Mouse (Mus musculus) lung, adult 18-20 months (tissue): ENCODE data around the gene Catip.

ENCODE experiments used
- DNase-seq, 2 experiments: peaks; one replicate each; pipeline ENCODE4 v3.0.0; 2022; ENCODE audit warnings: mixed read lengths in 2 of 2

Gene Catip

GRCm38 (mm10) chr1:74343161-74343560 is 18.7 kb upstream of the Catip start:
- DNase-seq: no peak

GRCm38 (mm10) chr1:74344163-74344916 is 17.6 kb upstream of the Catip start:
- DNase-seq: no peak

GRCm38 (mm10) chr1:74351185-74351769 is 10.6 kb upstream of the Catip start:
- no peak for DNase-seq

GRCm38 (mm10) chr1:74352532-74353096 is 9.3 kb upstream of the Catip start:
- DNase-seq: peak in 1 of 2 experiments; percentile 53

GRCm38 (mm10) chr1:74353453-74354229 is 8.3 kb upstream of the Catip start:
- DNase-seq: no peak

GRCm38 (mm10) chr1:74357531-74357930 is 4.4 kb upstream of the Catip start:
- DNase-seq: no peak

DNA sequence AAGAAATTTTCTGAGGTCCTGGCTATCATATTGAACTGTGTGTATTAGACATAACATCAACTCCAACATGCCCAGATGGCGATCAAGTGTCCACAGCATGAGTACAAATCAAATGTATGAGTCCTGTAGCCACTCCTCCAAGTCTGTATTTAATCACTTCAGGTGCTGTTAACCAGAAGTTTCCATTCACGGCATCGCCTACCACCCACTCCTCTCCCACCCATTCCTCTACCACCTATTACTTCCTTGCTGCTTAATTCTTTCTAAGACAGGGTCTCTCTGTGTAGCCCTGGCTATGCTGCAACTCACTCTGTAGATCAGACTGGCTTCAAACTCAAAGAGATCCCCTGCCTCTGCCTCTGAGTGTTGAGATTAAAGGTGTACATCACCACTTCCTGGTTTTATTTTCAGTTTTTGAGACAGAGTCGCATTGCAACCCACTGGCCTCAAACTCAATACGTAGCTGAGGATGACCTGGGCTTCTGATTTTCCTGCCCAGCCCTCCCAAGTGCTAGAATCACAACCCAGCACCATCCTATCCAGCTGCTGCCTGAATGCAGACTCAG is 1.9 kb upstream of the Catip start:
- no peak for DNase-seq

- no peak for DNase-seq
Observed at GRCm38 (mm10) chr1:74362325-74363229, 669 bp downstream of the Catip start.

DNA sequence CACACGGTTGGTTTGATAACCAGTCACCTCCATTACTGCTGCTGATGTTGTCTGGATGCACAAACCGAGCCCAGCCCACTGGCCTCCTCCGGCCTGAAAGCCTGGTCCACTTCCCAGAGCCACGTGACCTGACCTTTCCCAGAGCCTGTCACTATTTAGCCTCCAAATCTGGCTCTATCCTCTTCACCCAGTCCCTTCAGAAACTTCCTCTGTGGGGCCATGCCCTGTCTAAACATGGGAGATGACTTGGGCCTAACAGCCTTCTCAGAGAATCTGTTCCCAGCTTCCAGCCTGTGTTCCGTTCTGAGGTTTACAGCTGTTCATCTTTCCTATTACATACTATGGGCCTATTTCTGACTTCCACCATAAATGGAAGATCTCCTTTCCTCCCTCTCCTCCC is 1.5 kb downstream of the Catip start:
- no peak for DNase-seq

- peak in 1 of 2 experiments; percentile 23 for DNase-seq
Observed at GRCm38 (mm10) chr1:74364270-74364669, 2.4 kb downstream of the Catip start.

DNA sequence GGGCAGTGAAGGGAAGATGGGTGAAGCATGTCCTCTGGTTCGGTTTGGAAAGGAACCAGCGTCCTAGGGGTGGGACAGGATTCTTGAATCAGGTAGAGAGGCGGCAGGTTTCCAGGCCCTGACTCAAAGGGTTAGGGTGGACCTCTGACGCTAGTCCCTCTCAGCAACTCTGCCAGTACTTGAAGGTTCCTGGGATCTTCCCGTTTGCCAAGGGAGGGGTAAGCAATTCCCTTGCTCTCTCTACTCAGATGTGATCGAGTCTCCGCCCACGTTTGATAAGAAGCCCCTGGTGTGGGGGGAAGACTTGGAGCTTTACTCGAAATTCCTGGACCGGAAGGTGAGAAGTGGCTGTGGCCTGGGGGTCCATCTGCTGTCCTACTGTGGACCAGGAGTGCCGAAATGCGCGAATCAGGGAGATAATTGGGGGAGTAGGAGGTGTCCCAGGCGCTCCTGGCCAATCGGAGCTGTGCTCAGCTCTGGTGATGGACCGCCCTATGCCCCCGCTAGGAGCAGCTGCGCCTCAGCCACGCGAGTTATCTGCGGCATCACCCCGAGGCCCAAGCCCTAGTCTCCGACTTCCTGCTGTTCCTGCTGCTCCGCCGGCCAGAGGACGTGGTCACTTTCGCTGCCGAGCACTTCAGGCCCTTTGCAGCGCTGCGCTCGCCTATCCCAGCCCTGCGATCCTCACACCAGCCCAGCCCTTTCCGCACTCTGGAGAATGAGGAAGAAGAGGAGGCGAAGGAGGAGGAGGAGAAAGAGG is 6.2 kb downstream of the Catip start:
- peak; percentile 64 to 73 for DNase-seq

DNA sequence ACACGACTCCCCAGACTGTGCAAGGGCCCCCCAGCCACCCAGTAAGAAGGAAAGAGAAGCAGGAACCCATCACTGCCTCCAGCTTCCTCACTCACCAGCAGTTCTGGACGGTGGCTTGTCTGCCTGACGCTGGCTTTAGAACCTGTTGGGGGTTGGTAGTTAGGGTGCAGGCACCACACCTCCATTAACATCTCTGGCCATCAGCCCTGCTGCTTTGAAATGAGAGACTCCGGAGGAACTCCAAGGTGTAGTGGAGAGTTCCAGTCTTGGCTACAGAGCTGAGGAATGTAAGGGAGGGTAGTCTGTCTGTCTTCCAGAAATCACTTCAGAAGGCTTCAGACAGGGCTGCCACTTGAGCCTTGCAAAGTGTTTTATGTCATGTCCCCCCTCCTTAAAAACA is 8.1 kb downstream of the Catip start:
- DNase-seq: no peak

DNA sequence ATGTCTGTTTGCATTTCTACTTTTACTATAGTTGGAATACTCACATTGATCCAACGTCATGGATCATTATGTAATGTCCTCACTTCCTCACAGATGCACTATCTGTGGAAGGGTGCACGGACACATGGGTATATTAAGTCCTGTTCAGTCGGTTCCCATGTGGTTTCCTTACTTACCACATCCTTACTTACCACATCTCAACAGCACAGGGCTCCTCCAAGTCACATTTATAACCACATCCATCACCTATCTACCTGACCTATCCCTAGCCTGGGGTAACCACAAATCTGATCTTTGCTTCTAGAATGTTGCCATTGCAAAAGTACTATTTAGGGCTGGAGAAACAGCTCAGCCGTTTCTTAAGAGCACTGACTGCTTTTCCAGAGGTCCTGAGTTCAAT is 11.5 kb downstream of the Catip start:
- DNase-seq: no peak

- peak; percentile 60 to 63 for DNase-seq
Observed at GRCm38 (mm10) chr1:74374980-74375379, 13.1 kb downstream of the Catip start, which contains the start of gene Slc11a1. Gene Slc11a1, plus strand, starts transcription at chr1:74375195.

DNA sequence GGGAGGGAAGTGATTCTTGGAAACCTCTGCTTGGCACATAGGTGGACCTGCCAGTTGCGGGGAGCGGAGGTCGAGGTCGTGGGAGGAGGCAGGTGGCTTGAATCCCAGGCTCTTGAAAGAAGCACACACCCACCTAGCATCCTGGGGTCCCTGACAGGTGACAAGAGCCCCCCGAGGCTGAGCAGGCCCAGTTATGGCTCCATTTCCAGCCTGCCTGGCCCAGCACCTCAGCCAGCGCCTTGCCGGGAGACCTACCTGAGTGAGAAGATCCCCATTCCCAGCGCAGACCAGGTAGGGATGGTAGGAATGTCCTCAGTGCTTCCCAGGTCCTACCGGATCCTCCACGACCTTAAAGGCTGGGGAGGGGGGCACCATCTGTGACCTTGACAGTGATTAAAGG is 13.7 kb downstream of the Catip start:
- no peak for DNase-seq

- DNase-seq: no peak
Observed at GRCm38 (mm10) chr1:74376396-74376795, 14.5 kb downstream of the Catip start.

DNA sequence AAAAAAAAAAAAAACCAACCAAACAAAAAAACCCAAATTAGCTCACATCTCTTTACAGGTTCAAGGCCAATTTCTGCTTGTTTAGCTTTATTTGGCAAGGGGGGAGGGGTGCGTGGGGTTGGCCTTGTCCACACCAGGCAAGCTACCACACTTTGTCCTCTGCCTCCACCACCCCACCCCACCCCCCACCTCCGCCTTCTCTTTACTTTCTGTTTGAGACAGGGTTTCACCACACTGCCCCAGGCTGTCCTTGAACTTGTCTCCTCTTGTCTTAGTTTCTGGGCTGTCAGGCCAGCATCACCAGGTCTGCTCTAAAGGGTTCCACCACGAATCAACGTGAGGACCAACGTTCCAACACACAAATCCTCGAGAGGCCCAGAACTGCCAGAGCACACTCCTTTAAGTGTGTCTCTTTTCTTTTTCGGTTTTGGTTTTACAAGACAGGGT is 17.2 kb downstream of the Catip start:
- no peak for DNase-seq

- no peak for DNase-seq
Observed at GRCm38 (mm10) chr1:74380484-74380883, 18.6 kb downstream of the Catip start.

GRCm38 (mm10) chr1:74381588-74382021 is 19.7 kb downstream of the Catip start:
- no peak for DNase-seq

DNA sequence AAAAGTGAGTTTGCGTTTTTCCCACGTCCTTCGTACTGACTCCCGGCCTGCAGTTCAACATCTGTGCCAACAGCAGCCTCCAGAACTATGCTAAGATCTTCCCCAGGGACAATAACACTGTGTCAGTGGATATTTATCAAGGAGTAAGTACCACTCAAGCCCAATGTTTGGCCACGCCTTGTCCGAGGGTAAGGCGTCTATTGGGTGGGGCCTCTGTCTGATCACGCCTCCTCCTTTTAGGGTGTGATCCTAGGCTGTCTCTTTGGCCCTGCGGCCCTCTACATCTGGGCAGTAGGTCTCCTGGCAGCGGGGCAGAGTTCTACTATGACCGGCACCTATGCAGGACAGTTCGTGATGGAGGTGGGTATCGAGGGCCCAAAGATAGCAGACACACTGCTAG is 21.5 kb downstream of the Catip start:
- DNase-seq: no peak

DNA sequence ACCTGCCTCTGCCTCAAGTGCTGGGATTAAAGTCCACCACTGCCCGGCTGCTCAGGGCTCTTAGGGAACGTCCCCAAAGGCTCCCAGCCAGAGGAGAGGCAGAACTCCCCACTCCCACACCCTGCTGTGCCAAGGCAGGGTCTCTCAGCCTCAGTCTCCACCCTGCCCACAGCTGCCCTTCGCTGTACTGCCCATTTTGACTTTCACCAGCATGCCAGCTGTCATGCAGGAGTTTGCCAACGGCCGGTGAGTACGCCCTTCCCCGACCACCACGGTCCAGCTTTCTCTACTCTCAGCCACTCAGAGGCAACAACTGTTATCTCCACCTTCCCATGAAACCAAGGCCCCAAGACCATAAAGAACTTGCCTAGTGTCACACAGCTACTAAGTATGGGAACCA is 22.6 kb downstream of the Catip start:
- DNase-seq: no peak
